Mouse (Mus musculus) spleen, adult 2 months (tissue): ENCODE results near the gene Abcb11.
"Not testable (repeated sequence)": the region's sequence is repeated elsewhere in the genome, so short reads cannot be mapped to it uniquely, and the experiment has no call there.

Experiments used
- CTCF ChIP-seq: fragments of 200-500 bp; IDR thresholded peaks from 2 replicates; pipeline ENCODE4 v1.5.1; 2011; ENCODE audit warnings: mild to moderate bottlenecking, inconsistent platforms; ENCODE audit not compliant: insufficient read depth, insufficient read length, insufficient replicate concordance; ENCODE audit errors: extremely low read depth
- POLR2A ChIP-seq: fragments of 200-500 bp; IDR thresholded peaks from 2 replicates; pipeline ENCODE4 v1.6.1; 2011; ENCODE audit warnings: low read depth, low read length, inconsistent platforms

DNA sequence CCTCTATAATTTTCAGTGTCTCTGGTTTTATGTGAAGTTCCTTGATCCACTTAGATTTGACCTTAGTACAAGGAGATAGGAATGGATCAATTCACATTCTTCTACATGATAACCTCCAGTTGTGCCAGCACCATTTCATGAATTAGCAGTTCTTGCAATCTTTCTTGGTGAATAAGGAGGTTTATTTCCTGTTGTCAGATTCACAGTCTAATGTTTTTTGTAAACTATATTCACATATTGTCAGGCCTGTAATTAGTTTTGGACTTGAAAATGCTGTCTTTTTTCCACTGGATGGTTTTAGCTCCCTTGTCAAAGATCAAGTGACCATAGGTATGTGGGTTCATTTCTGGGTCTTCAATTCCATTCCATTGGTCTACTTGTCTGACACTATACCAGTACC lies 13.0 kb upstream of the Abcb11 start:
- not testable (repeated sequence) for TF ChIP-seq CTCF, POLR2A
